Mouse (Mus musculus) erythroblast, embryonic 14.5 days (primary cell): ENCODE measurements around the gene Traf3ip1.

ENCODE experiments used
- GATA1 ChIP-seq: IDR thresholded peaks from 2 replicates; pipeline ENCODE4 v1.6.1; 2012; ENCODE audit warnings: low read length, inconsistent platforms, mixed read lengths
- TAL1 ChIP-seq: IDR thresholded peaks from 3 replicates; pipeline ENCODE4 v1.6.1; 2012; ENCODE audit warnings: low read length, inconsistent platforms, mixed read lengths

DNA sequence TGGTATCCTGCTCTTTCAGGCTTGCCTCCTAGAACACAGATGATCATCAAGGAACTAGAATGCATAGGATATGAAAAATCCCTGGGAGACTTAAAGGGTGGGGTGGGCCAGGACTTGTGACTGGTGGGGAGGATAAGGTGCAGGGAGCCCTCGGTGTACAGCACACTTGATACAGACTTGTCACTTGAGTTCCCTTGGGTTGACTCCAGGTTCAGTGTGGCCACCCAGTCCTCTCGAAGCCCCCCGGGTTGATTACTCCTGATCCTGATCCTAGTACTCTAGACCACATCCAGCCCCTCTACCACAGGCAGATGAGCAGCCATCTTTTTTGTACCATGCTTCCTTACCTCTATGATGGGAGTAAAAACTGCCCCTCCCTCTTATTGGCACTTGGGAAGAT lies 39.5 kb upstream of the Traf3ip1 start:
- TF ChIP-seq GATA1 (no peak), TAL1 (no peak)
